Mouse (Mus musculus) midbrain, embryonic 11.5 days (tissue): ENCODE results near the gene Rad51b. TPM values are rescaled to one million over a fixed set of nuclear protein-coding genes. Genes with fewer than 3 reads are reported as not detected.

Experiments
- ATAC-seq: fragments of 200-750 bp; cut with Nextera tagmentation; 2 replicates; pipeline ENCODE4 v1.8.0; 2017; ENCODE audit warnings: moderate TSS enrichment, moderate library complexity; ENCODE audit not compliant: low FRiP score
- DNase-seq: peaks from one replicate; pipeline ENCODE4 v3.0.0; 2015; ENCODE audit warnings: low spot score; ENCODE audit errors: missing footprints
- H3K27ac ChIP-seq: fragments of 300-500 bp; sonication (generic); 2 replicates; pipeline ENCODE4 v1.5.1; 2014; ENCODE audit warnings: low read depth, low read length
- H3K27me3 ChIP-seq: fragments of 300-500 bp; sonication (generic); 2 replicates; pipeline ENCODE4 v1.6.1; 2014; ENCODE audit warnings: mild to moderate bottlenecking, low read length, moderate library complexity, mixed read lengths; ENCODE audit not compliant: control insufficient read depth, insufficient read depth
- H3K36me3 ChIP-seq: fragments of 300-500 bp; sonication (generic); 2 replicates; pipeline ENCODE4 v1.6.1; 2014; ENCODE audit warnings: mild to moderate bottlenecking, low read length, moderate library complexity, mixed read lengths; ENCODE audit not compliant: control insufficient read depth, insufficient read depth
- H3K4me1 ChIP-seq: fragments of 300-500 bp; sonication (generic); 2 replicates; pipeline ENCODE4 v1.6.1; 2014; ENCODE audit warnings: low read length; ENCODE audit not compliant: control insufficient read depth, insufficient read depth
- H3K4me2 ChIP-seq: fragments of 300-500 bp; sonication (generic); 2 replicates; pipeline ENCODE4 v1.6.1; 2014; ENCODE audit warnings: mild to moderate bottlenecking, moderate library complexity
- H3K4me3 ChIP-seq: fragments of 300-500 bp; sonication (generic); 2 replicates; pipeline ENCODE4 v1.5.1; 2014; ENCODE audit warnings: low read depth, low read length
- H3K9ac ChIP-seq: fragments of 300-500 bp; sonication (generic); 2 replicates; pipeline ENCODE4 v1.6.1; 2014; ENCODE audit warnings: low read length
- H3K9me3 ChIP-seq: fragments of 300-500 bp; sonication (generic); 2 replicates; pipeline ENCODE4 v1.6.1; 2016; ENCODE audit warnings: low read length; ENCODE audit not compliant: control insufficient read depth
- WGBS: fragments of 180-500 bp; shearing (Covaris S2); extraction: QIAGEN DNeasy Blood & Tissue Kit; methylation state at CpG from one replicate; pipeline ENCODE4 v1.1.7; 2014; 5-methylcytosine and 5-hydroxymethylcytosine counted together
- polyA plus RNA-seq: library from polyadenylated mRNA; unstranded; fragments of >200 nt; fragmentation: Nextera tagmentation; extraction: Ambion mirVana; gene quantifications from 2 replicates; pipeline ENCODE4 v1.2.1, GENCODE M21; 2014

Rad51b gene
- polyA plus RNA-seq, 1 experiment from 2014 or later = 6.9 TPM

DNA sequence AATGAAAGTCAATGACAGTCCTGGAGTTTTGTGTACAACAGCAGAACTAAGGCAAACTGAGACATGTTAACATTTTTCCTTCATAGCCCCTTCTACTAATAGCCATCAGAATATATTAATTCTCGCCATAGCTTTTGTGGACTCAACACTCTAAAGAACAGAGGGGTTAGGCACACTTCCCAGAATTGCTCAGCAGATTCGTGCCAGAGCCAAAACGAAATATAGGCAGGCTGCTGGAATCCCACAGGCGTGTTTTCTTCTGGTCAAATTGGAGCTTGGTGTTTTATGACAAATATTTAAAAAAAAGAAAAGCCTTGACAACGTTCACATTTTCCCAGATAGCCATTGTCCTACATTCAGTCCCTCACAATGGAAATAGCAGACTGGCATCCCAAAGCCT lies 350.9 kb downstream of the Rad51b start:
- ATAC-seq (no peak), DNase-seq (no peak)
- Histone ChIP-seq H3K27ac (no peak overlapping the region), H3K9me3 (no peaks in the 10 kb centered on the region), H3K4me1 (peaks cover 5% of the 10 kb centered on the region; the same call in 1 of the 2 replicates), H3K4me3 (no peak overlapping the region), H3K36me3 (no peaks in the 10 kb centered on the region), H3K27me3 (no peaks in the 10 kb centered on the region), H3K4me2 (no peak overlapping the region), H3K9ac (no peak overlapping the region)
- WGBS = 83% methylated on average over 5 of the region's 5 CpGs

DNA sequence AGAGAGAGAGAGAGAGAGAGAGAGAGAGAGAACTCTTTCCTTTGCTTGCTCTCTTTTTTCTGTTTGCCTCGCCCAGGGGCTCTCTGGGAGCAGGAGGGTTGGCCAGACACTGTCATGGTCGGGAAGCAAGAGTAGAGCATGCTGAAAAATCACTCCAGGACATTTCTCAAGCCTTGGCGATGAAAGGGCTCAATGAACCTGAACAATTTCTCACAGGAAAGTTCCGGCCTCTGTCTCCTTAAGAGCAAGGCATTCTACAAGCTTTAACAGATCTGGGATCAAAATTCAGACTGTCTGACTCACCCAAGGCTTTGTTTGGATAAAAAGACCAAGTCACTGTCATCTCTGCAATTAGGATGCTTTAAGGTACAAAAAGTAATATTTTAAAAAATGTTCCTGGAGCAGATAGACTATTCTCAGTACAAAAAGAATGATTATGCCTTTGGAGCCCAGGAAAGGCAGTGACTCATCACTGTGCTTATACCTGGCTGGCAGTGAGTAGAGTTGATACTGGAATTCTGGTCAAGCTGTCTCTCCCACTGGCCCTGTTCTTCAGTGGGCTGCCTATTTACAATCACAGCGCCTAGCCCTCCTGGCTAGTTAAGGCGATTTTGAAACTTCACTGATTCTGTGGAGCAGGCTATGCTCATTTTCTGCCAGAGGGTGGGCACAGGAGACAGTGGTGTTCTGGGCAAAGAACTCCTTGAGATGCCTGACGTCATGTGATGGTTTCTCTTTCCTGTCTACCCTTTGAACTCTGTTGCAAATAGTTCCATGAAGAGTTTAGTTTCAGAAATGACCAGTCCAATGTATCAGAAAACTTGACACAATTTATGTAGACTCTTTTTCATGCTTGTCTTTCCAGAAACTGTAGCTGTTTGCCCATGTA lies 352.0 kb downstream of the Rad51b start:
- Histone ChIP-seq H3K27ac (no peak overlapping the region; the same call in 1 of the 2 replicates), H3K4me2 (no peak overlapping the region), H3K9me3 (no peaks in the 10 kb centered on the region), H3K27me3 (no peaks in the 10 kb centered on the region), H3K9ac (no peak overlapping the region), H3K4me3 (no peak overlapping the region), H3K4me1 (peaks cover 5% of the 10 kb centered on the region; the same call in 1 of the 2 replicates), H3K36me3 (no peaks in the 10 kb centered on the region)
- WGBS = 56% methylated on average over 7 of the region's 7 CpGs
- no peak for DNase-seq
- no peak for ATAC-seq

DNA sequence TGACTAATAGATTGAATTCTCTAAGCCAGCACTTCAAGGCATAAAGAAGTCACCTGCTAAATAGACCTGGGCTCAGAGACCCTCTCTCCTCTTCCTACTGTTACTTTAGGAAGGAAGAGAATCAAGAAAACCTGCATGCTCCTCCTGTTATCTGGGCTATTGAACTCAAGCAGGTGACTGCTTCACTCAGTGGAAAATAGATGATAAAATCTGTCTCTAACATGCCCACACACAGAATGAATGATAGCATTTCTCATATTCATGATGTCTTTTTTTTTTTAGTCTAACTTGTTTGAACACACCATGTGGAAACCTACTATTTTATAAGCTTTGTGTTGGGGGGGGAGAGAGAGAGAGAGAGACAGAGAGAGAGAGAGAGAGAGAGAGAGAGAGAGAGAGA lies 352.7 kb downstream of the Rad51b start:
- Histone ChIP-seq H3K4me3 (no peak overlapping the region), H3K27me3 (no peaks in the 10 kb centered on the region), H3K9me3 (no peaks in the 10 kb centered on the region), H3K27ac (no peak overlapping the region), H3K36me3 (no peaks in the 10 kb centered on the region), H3K9ac (no peak overlapping the region), H3K4me1 (peaks cover 5% of the 10 kb centered on the region; the same call in 1 of the 2 replicates), H3K4me2 (no peak overlapping the region)
- DNase-seq = no peak
- no peak for ATAC-seq

DNA sequence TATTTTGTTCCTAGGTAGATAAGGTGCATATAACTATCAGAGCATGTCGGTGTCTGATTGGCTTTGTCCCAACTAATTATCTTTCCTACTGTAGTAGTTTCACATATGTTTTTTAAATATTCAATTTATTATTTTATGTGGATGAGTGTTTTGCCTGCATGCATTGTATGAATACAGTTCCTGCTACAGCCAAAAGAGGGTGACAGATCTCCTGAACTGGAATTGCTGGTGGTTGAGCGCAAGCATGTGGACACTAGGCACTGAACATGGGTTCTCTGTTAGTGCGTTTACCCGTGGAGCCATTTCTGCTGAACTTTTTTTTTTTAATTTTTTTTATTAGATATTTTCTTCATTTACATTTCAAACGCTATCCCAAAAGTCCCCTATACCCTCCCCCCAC lies 358.1 kb downstream of the Rad51b start:
- DNase-seq (no peak), ATAC-seq (no peak)
- H3K27me3 ChIP-seq = no peaks in the 10 kb centered on the region
- H3K36me3 ChIP-seq = no peaks in the 10 kb centered on the region
- no peak overlapping the region for H3K27ac ChIP-seq
- no peaks in the 10 kb centered on the region for H3K4me1 ChIP-seq
- no peak overlapping the region for H3K4me2 ChIP-seq
- H3K9ac ChIP-seq = no peak overlapping the region
- no peak overlapping the region for H3K4me3 ChIP-seq
- WGBS = 92% methylated on average over 5 of the region's 5 CpGs
- no peaks in the 10 kb centered on the region for H3K9me3 ChIP-seq

DNA sequence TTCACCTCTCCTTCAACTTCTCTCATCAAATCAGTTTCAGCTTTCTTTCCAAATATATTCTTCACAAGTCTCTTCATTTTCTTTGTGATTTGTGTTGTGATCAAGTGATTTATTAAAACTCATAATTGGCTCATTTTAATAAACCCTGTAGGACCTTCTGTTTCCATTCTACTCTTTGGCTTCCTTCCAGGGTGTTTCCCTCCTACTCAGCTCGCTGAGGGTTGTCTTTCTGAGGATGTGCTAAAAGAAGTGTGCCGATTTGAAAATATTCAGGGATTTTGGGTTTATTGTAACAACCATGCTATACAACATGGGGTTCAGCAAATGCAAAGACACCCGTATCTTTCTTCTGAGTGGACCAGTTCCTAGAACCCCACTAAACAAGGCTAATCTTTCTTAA lies 361.8 kb downstream of the Rad51b start:
- no peaks in the 10 kb centered on the region for H3K36me3 ChIP-seq
- no peak overlapping the region for H3K9ac ChIP-seq
- H3K9me3 ChIP-seq = no peaks in the 10 kb centered on the region
- no peak overlapping the region for H3K4me3 ChIP-seq
- peaks cover 5% of the 10 kb centered on the region for H3K4me1 ChIP-seq
- ATAC-seq (no peak), DNase-seq (no peak)
- no peak overlapping the region for H3K4me2 ChIP-seq
- 90% methylated on average over 3 of the region's 3 CpGs for WGBS
- no peaks in the 10 kb centered on the region for H3K27me3 ChIP-seq
- H3K27ac ChIP-seq = no peak overlapping the region

DNA sequence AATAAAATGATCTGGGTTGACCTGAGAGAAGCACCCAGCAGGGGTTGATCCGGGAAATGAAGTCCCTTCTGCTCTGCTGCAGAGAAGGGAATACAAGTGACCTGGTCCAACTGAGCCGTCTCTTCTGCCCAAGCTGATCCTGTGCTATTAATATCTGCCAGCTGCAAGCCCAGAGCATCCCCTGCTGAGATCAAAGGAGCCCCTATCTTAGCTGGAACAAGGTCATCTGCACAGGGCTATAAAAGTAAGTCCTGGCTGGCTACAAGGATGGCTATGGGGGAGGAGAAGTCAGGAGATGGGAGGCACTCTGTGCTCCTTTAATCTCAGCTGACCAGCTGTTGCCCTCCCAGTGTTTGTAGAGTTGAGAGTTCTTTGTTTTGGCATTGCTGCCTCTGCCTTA lies 364.2 kb downstream of the Rad51b start:
- Histone ChIP-seq H3K9ac (no peak overlapping the region), H3K27me3 (no peaks in the 10 kb centered on the region), H3K4me2 (no peak overlapping the region), H3K9me3 (no peaks in the 10 kb centered on the region), H3K27ac (peak overlapping the region; percentile 41), H3K4me1 (peaks cover 5% of the 10 kb centered on the region), H3K4me3 (no peak overlapping the region), H3K36me3 (no peaks in the 10 kb centered on the region)
- ATAC-seq = no peak
- no peak for DNase-seq
- 9% methylated on average over 2 of the region's 2 CpGs for WGBS

DNA sequence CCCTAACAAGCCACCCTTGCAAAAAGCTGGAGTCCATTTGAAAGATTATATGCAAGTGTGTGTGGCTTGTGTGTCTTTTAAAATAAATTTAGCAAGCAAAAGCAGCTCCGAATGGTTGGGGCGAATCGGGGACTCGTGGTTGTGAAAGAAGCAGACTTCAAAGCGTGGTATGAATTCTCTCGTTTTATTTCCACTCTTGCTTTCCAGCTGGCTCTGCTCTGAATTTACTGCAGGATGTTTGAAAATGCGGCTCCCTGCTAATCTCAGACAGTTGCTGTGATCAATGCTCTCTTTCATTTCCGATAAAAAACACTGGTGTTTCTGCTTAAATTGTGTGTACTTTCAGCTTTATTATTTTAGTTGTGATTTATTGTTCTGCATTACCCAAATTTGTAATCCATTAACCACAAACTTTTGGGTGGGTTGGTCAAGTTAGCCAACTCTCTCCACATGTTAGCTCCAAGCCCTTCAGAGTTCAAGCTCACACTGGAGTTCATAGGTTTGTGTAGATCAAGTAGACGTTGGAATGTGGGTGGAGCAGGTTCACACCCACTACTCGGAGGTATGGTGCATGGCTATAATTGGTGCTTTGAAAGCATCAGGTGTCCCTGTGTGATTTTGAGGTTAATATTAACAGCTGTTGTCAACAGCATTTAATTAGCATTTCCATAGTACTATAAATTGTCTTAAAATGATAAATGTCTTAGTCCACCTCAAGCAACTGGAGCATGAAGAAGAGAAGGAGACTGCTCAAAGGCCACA lies 366.2 kb downstream of the Rad51b start:
- DNase-seq (no peak), ATAC-seq (no peak)
- Histone ChIP-seq H3K4me3 (no peak overlapping the region), H3K27ac (no peak overlapping the region), H3K9me3 (no peaks in the 10 kb centered on the region), H3K27me3 (no peaks in the 10 kb centered on the region), H3K4me2 (no peak overlapping the region), H3K9ac (no peak overlapping the region), H3K36me3 (no peaks in the 10 kb centered on the region), H3K4me1 (peaks cover 5% of the 10 kb centered on the region)
- 82% methylated on average over 10 of the region's 10 CpGs for WGBS

DNA sequence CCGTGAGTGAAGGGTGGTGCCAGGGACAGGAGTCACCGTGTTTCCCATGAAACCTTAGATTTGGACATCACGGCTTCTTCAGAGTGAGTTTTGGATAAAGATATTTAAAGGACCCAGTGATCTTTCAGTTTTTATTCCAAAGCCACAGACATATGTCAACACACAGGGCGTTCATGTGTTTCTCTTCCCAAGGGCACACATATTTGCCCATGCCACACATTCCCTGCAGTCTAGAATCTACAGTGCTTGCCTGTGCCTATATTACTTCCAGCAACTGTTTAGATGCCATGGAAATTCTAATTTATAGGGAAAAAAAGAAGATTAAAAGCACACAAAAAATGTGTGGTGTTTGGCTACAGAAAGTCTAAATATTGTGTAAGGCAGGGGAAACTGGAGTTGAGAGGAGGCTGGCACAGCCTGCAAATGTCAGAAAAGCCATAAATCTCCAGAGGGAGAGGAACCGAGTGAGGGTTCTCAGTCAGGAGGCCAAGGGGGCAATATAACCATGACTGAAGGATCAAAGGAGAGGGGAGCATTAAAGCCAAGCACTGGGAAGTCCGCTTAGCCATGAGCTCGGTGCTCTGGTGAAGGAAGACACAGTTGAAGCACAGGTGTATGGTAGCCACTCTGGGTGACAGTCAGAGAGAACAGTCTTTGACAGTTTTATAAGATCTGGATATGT lies 367.0 kb downstream of the Rad51b start:
- H3K4me3 ChIP-seq = no peak overlapping the region
- ATAC-seq (no peak), DNase-seq (no peak)
- no peaks in the 10 kb centered on the region for H3K36me3 ChIP-seq
- H3K9ac ChIP-seq = no peak overlapping the region
- WGBS = 83% methylated on average over 7 of the region's 7 CpGs
- H3K9me3 ChIP-seq = no peaks in the 10 kb centered on the region
- no peak overlapping the region for H3K27ac ChIP-seq
- peaks cover 5% of the 10 kb centered on the region for H3K4me1 ChIP-seq
- H3K27me3 ChIP-seq = no peaks in the 10 kb centered on the region
- no peak overlapping the region for H3K4me2 ChIP-seq
